Mouse (Mus musculus) MEL (cell line): ENCODE results near the gene Uox. TPM values are rescaled to one million over a fixed set of nuclear protein-coding genes. Genes with fewer than 3 reads are reported as not detected.

Experiments
- DNase-seq: peaks from one replicate; pipeline ENCODE4 v3.0.0; 2011; ENCODE audit warnings: low read depth, low spot score
- H3K27ac ChIP-seq: 2 replicates; pipeline ENCODE4 v1.5.1; 2012; ENCODE audit warnings: low read depth, mild to moderate bottlenecking, control low read depth, low read length, moderate library complexity; ENCODE audit not compliant: control insufficient read depth
- H3K27me3 ChIP-seq, 2 experiments: fragments of 150-350 bp in 1 of 2; sonication (generic) in 1 of 2; 2 replicates each; pipeline ENCODE4 v1.6.1; 2012; ENCODE audit warnings: low read length in 2 of 2, mild to moderate bottlenecking in 2 of 2, improper control_type of control experiment in 1 of 2, moderate library complexity in 1 of 2; ENCODE audit not compliant: insufficient read depth in 2 of 2, control insufficient read depth in 1 of 2
- H3K36me3 ChIP-seq, 2 experiments: 2 replicates each; pipeline ENCODE4 v1.6.1; 2012 to 2014; ENCODE audit warnings: low read length in 2 of 2, improper control_type of control experiment in 1 of 2, inconsistent platforms in 1 of 2, mild to moderate bottlenecking in 1 of 2; ENCODE audit not compliant: insufficient read depth in 2 of 2, control insufficient read depth in 1 of 2
- H3K4me1 ChIP-seq, 2 experiments: fragments of 150-350 bp in 1 of 2; sonication (generic) in 1 of 2; 2 replicates each; pipeline ENCODE4 v1.6.1; 2012; ENCODE audit warnings: low read length in 2 of 2, improper control_type of control experiment in 1 of 2, mild to moderate bottlenecking in 1 of 2; ENCODE audit not compliant: insufficient read depth in 2 of 2, control insufficient read depth in 1 of 2
- H3K4me3 ChIP-seq, 2 experiments: fragments of 150-350 bp in 1 of 2; sonication (generic) in 1 of 2; 2 replicates each; pipeline ENCODE4 v1.5.1; 2012; ENCODE audit warnings: low read depth in 2 of 2, low read length in 2 of 2, mild to moderate bottlenecking in 2 of 2, moderate library complexity in 2 of 2, control low read depth in 1 of 2, improper control_type of control experiment in 1 of 2; ENCODE audit not compliant: control insufficient read depth in 1 of 2, insufficient read depth in 1 of 2
- H3K79me2 ChIP-seq: 2 replicates; pipeline ENCODE4 v1.6.1; 2012; ENCODE audit warnings: mild to moderate bottlenecking, low read length, moderate library complexity; ENCODE audit not compliant: control insufficient read depth, poor library complexity, insufficient read depth
- H3K9ac ChIP-seq: 2 replicates; pipeline ENCODE4 v1.6.1; 2012; ENCODE audit warnings: low read depth, mild to moderate bottlenecking, control low read depth, low read length, moderate library complexity; ENCODE audit not compliant: control insufficient read depth, poor library complexity, severe bottlenecking
- H3K9me3 ChIP-seq: fragments of 150-350 bp; sonication (generic); replicated peaks from 2 replicates; pipeline ENCODE4 v1.6.1; 2012; ENCODE audit warnings: mild to moderate bottlenecking, low read length, improper control_type of control experiment, moderate library complexity; ENCODE audit not compliant: insufficient read depth
- BHLHE40 ChIP-seq: IDR thresholded peaks from 2 replicates; pipeline ENCODE4 v1.6.1; 2012; ENCODE audit warnings: low read depth, mild to moderate bottlenecking, inconsistent platforms, low read length, improper control_type of control experiment, borderline replicate concordance
- CHD1 ChIP-seq: IDR thresholded peaks from 2 replicates; pipeline ENCODE4 v1.6.1; 2012; ENCODE audit warnings: low read depth, mild to moderate bottlenecking, inconsistent platforms, low read length, improper control_type of control experiment
- CHD2 ChIP-seq: IDR thresholded peaks from 2 replicates; pipeline ENCODE4 v1.6.1; 2011; ENCODE audit warnings: low read length, improper control_type of control experiment
- CTCF ChIP-seq, 3 experiments: IDR thresholded peaks in 2 of 3; conservative IDR thresholded peaks in 1 of 3; 2 replicates each; pipeline ENCODE4 v1.5.1; 2011 to 2012; ENCODE audit warnings: low read length in 3 of 3, low read depth in 2 of 3, mild to moderate bottlenecking in 2 of 3, improper control_type of control experiment in 1 of 3, inconsistent platforms in 1 of 3, mixed read lengths in 1 of 3, moderate library complexity in 1 of 3; ENCODE audit not compliant: control insufficient read depth in 1 of 3, insufficient read depth in 1 of 3, poor library complexity in 1 of 3, severe bottlenecking in 1 of 3
- ELF1 ChIP-seq: IDR thresholded peaks from 2 replicates; pipeline ENCODE4 v1.6.1; 2014; ENCODE audit warnings: low read depth, mild to moderate bottlenecking, inconsistent platforms, low read length, improper control_type of control experiment, moderate library complexity
- EP300 ChIP-seq, 2 experiments: IDR thresholded peaks; 2 replicates each; pipeline ENCODE4 v1.6.1; 2011; ENCODE audit warnings: improper control_type of control experiment in 2 of 2, low read length in 2 of 2, low read depth in 1 of 2, mild to moderate bottlenecking in 1 of 2
- GABPA ChIP-seq: IDR thresholded peaks from 2 replicates; pipeline ENCODE4 v1.6.1; 2012; ENCODE audit warnings: low read depth, mild to moderate bottlenecking, inconsistent platforms, low read length, improper control_type of control experiment, moderate library complexity
- GATA1 ChIP-seq: IDR thresholded peaks from 2 replicates; pipeline ENCODE4 v1.6.1; 2011; ENCODE audit warnings: low read depth, low read length, improper control_type of control experiment
- MXI1 ChIP-seq: IDR thresholded peaks from 2 replicates; pipeline ENCODE4 v1.6.1; 2011; ENCODE audit warnings: mild to moderate bottlenecking, low read depth, low read length, improper control_type of control experiment
- NRF1 ChIP-seq: IDR thresholded peaks from 2 replicates; pipeline ENCODE4 v1.6.1; 2014; ENCODE audit warnings: low read depth, mild to moderate bottlenecking, inconsistent platforms, low read length, improper control_type of control experiment, moderate library complexity; ENCODE audit not compliant: poor library complexity, insufficient read depth, severe bottlenecking
- POLR2A ChIP-seq, 2 experiments: IDR thresholded peaks; 2 replicates each; pipeline ENCODE4 v1.6.1; 2011 to 2012; ENCODE audit warnings: low read length in 2 of 2, mild to moderate bottlenecking in 2 of 2, control low read depth in 1 of 2, improper control_type of control experiment in 1 of 2, low read depth in 1 of 2, moderate library complexity in 1 of 2; ENCODE audit not compliant: control insufficient read depth in 1 of 2, insufficient read depth in 1 of 2, poor library complexity in 1 of 2
- TAL1 ChIP-seq: IDR thresholded peaks from 2 replicates; pipeline ENCODE4 v1.6.1; 2012; ENCODE audit warnings: mild to moderate bottlenecking, inconsistent platforms, low read length, moderate library complexity, mixed read lengths
- TBP ChIP-seq: IDR thresholded peaks from 2 replicates; pipeline ENCODE4 v1.8.0; 2011; ENCODE audit warnings: low read depth, low read length, improper control_type of control experiment
- UBTF ChIP-seq: IDR thresholded peaks from 2 replicates; pipeline ENCODE4 v1.6.1; 2012; ENCODE audit warnings: low read depth, mild to moderate bottlenecking, inconsistent platforms, low read length, improper control_type of control experiment, moderate library complexity, borderline replicate concordance; ENCODE audit not compliant: insufficient read depth
- ZMIZ1 ChIP-seq: IDR thresholded peaks from 2 replicates; pipeline ENCODE4 v1.6.1; 2012; ENCODE audit warnings: low read depth, mild to moderate bottlenecking, inconsistent platforms, low read length, improper control_type of control experiment, moderate library complexity
- polyA plus RNA-seq, 2 experiments: library from polyadenylated mRNA; stranded (reverse) in 1 of 2; unstranded in 1 of 2; fragments of >175 nt in 1 of 2; fragments of >200 nt in 1 of 2; gene quantifications; 2 replicates each; pipeline versions ENCODE4 v1.2.1 to v1.2.4; 2012; ENCODE audit warnings: low replicate concordance in 2 of 2, low read depth in 1 of 2; ENCODE audit not compliant: insufficient read length in 2 of 2, insufficient read depth in 1 of 2, missing spikeins in 1 of 2
- total RNA-seq: library from RNA; depleted of rRNA; stranded (reverse); fragments of 300-350 nt; gene quantifications from 2 replicates; pipeline ENCODE4 v1.2.3, GENCODE M21; 2012

The Uox gene
- total and polyA plus RNA-seq, 3 experiments: not detected

DNA sequence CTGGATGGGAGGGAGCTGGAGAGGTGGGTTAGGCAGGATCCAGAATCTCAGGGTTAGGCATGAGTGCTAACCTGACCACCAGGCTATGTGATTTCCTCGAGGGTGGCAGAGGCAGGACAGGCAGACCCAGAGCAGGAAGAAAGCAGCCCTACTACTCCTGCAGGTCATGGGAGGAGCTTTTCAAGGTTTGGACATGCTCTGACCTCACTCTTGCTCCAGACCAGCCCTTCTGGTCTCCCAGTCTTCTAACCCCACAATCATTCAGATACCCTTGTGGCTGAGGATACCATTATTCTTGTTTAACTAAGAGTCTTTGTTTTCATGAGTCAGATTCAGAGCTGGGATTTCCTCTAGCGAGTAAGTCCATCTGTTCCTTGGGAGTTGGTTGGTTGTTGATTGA lies 7.4 kb downstream of the Uox start:
- Histone ChIP-seq H3K27ac (no peak overlapping the region), H3K9ac (no peak overlapping the region), H3K79me2 (no peaks in the 10 kb centered on the region), H3K27me3 (peaks cover 2% of the 10 kb centered on the region in 2 experiments; a peak in 3 of 4 replicates), H3K9me3 (no peaks in the 10 kb centered on the region), H3K4me1 (no peaks in the 10 kb centered on the region), H3K36me3 (no peaks in the 10 kb centered on the region), H3K4me3 (no peak overlapping the region)
- DNase-seq: no peak
- no peak for TF ChIP-seq GABPA
- no peak for TF ChIP-seq ZMIZ1
- no peak for TF ChIP-seq POLR2A (IDR thresholded peaks at IDR 0.05; ENCODE audit: control insufficient read depth in 1 of 2, insufficient read depth in 1 of 2, low read depth in 1 of 2, low read length in 2 of 2, poor library complexity in 1 of 2)
- no peak for TF ChIP-seq CHD2

DNA sequence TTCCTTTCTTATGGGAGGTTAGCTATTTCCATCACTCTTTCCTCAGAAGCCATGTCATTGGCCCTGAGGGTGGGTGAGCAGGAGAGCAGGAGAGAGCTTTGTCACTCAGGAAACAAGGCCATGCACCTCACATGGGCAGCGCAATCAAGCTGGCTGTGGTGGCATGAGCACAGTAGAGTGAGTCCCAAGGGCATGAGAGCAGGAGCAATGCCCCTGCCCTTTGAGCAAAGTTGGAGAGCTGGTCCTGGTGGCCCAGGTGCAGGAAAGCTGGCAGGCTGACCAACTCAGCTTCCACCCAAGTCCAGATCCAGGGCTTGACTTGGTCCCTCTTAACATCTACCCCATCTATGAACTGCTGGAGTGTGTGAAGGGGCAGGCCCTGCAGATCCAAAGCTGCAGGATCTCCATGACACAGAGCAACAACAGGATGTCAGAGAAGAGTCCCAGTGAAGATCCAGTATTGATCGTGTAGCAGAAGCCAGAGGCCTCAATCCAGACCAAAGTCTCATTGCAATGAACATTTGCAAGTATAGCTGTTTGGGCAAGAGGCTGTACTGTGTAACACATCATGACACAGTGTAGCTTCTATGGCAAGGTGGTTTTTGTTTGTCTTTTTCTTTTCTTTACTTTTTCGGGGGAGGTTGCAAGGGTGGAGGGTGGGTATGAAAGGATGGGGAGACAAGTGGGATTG lies 10.0 kb downstream of the Uox start:
- no peak overlapping the region for H3K4me3 ChIP-seq
- H3K27me3 ChIP-seq: peaks cover 2 to 3% of the 10 kb centered on the region in 2 experiments; a peak in 3 of 4 replicates
- no peaks in the 10 kb centered on the region for H3K9me3 ChIP-seq
- no peaks in the 10 kb centered on the region for H3K4me1 ChIP-seq
- H3K9ac ChIP-seq: no peak overlapping the region
- no peak for TF ChIP-seq GABPA
- TF ChIP-seq CTCF (IDR thresholded peaks at IDR 0.05 in 2 of 3, conservative IDR thresholded peaks at IDR 0.05 in 1 of 3; ENCODE audit: control insufficient read depth in 1 of 3, insufficient read depth in 1 of 3, low read depth in 2 of 3, low read length in 3 of 3, poor library complexity in 1 of 3, severe bottlenecking in 1 of 3): no peak
- no peak for TF ChIP-seq MXI1
- no peak for TF ChIP-seq BHLHE40
- TF ChIP-seq TAL1: no peak
- TF ChIP-seq NRF1: no peak
- no peak for TF ChIP-seq EP300 (IDR thresholded peaks at IDR 0.05; ENCODE audit: low read depth in 1 of 2, low read length in 2 of 2)
- no peak for TF ChIP-seq UBTF
- TF ChIP-seq ELF1: no peak
- TF ChIP-seq POLR2A (IDR thresholded peaks at IDR 0.05; ENCODE audit: control insufficient read depth in 1 of 2, insufficient read depth in 1 of 2, low read depth in 1 of 2, low read length in 2 of 2, poor library complexity in 1 of 2): no peak
- TF ChIP-seq CHD1: no peak
- no peak for TF ChIP-seq GATA1
- no peak for TF ChIP-seq TBP
- TF ChIP-seq, all 39 proteins: peak for 0
- no peaks in the 10 kb centered on the region for H3K36me3 ChIP-seq
- H3K79me2 ChIP-seq: no peaks in the 10 kb centered on the region
- DNase-seq: no peak
- no peak overlapping the region for H3K27ac ChIP-seq
